Mouse (Mus musculus) CH12.LX (cell line): ENCODE measurements around the gene Hes2. TPM values are rescaled to one million over a fixed set of nuclear protein-coding genes. Genes with fewer than 3 reads are reported as not detected.

ENCODE experiments used
- DNase-seq: peaks from one replicate; pipeline ENCODE4 v3.0.0-alpha.2; 2013; ENCODE audit errors: extremely low read depth
- H3K27ac ChIP-seq: 2 replicates; pipeline ENCODE4 v1.5.1; 2012; ENCODE audit warnings: low read depth, mild to moderate bottlenecking, control low read depth, moderate library complexity; ENCODE audit not compliant: insufficient read depth
- H3K27me3 ChIP-seq: replicated peaks from 2 replicates; pipeline ENCODE3; 2012; ENCODE audit warnings: inconsistent platforms
- H3K36me3 ChIP-seq, 2 experiments: replicated peaks in 1 of 2; 2 replicates each; pipeline versions ENCODE3 to v1.6.1; 2012; ENCODE audit warnings: inconsistent platforms in 1 of 2, low read length in 1 of 2, mild to moderate bottlenecking in 1 of 2, mixed read lengths in 1 of 2, moderate library complexity in 1 of 2; ENCODE audit not compliant: control insufficient read depth in 1 of 2, insufficient read depth in 1 of 2
- H3K4me1 ChIP-seq, 2 experiments: 2 replicates each; pipeline ENCODE4 v1.6.1; 2012; ENCODE audit warnings: inconsistent platforms in 1 of 2, moderate library complexity in 1 of 2; ENCODE audit not compliant: insufficient read depth in 2 of 2, control insufficient read depth in 1 of 2
- H3K4me2 ChIP-seq: 2 replicates; pipeline ENCODE4 v1.6.1; 2012; ENCODE audit warnings: low read depth, mild to moderate bottlenecking, control low read depth; ENCODE audit not compliant: poor library complexity, insufficient read depth, severe bottlenecking
- H3K4me3 ChIP-seq, 3 experiments: fragments of 150-350 bp in 1 of 3; sonication (generic) in 1 of 3; replicated peaks in 1 of 3; 2 replicates each; pipeline versions ENCODE3 to v1.5.1; 2011 to 2012; ENCODE audit warnings: low read depth in 2 of 3, low read length in 2 of 3, mild to moderate bottlenecking in 2 of 3, moderate library complexity in 2 of 3, control low read depth in 1 of 3, improper control_type of control experiment in 1 of 3, inconsistent platforms in 1 of 3, mixed read lengths in 1 of 3; ENCODE audit not compliant: poor library complexity in 1 of 3
- H3K79me2 ChIP-seq: replicated peaks from 2 replicates; pipeline ENCODE4 v1.6.1; 2012; ENCODE audit warnings: mild to moderate bottlenecking, moderate library complexity; ENCODE audit not compliant: control insufficient read depth, poor library complexity, insufficient read depth, severe bottlenecking; ENCODE audit errors: extremely low read depth
- H3K9ac ChIP-seq: 2 replicates; pipeline ENCODE4 v1.6.1; 2012; ENCODE audit warnings: low read depth, mild to moderate bottlenecking, control low read depth, moderate library complexity; ENCODE audit not compliant: insufficient read depth
- H3K9me3 ChIP-seq: replicated peaks from 2 replicates; pipeline ENCODE3; 2012; ENCODE audit warnings: low read length, inconsistent platforms, mixed read lengths
- BHLHE40 ChIP-seq: IDR thresholded peaks from 2 replicates; pipeline ENCODE4 v1.6.1; 2011; ENCODE audit warnings: mild to moderate bottlenecking, low read depth, low read length, improper control_type of control experiment
- CHD1 ChIP-seq: IDR thresholded peaks from 2 replicates; pipeline ENCODE4 v1.6.1; 2012; ENCODE audit warnings: low read depth, low read length, improper control_type of control experiment, inconsistent platforms
- CHD2 ChIP-seq: IDR thresholded peaks from 2 replicates; pipeline ENCODE4 v1.6.1; 2011; ENCODE audit warnings: low read length, improper control_type of control experiment
- CTCF ChIP-seq, 2 experiments: IDR thresholded peaks in 1 of 2; conservative IDR thresholded peaks in 1 of 2; 2 replicates each; pipeline ENCODE4 v1.5.1; 2011 to 2012; ENCODE audit warnings: low read depth in 2 of 2, low read length in 2 of 2, improper control_type of control experiment in 1 of 2, inconsistent platforms in 1 of 2, mild to moderate bottlenecking in 1 of 2, moderate library complexity in 1 of 2
- E2F4 ChIP-seq: IDR thresholded peaks from 2 replicates; pipeline ENCODE4 v1.6.1; 2011; ENCODE audit warnings: low read depth, low read length, improper control_type of control experiment; ENCODE audit not compliant: insufficient replicate concordance
- ELF1 ChIP-seq: IDR thresholded peaks from 2 replicates; pipeline ENCODE4 v1.6.1; 2014; ENCODE audit warnings: low read depth, mild to moderate bottlenecking, inconsistent platforms, low read length, improper control_type of control experiment
- ETS1 ChIP-seq: conservative IDR thresholded peaks from 2 replicates; pipeline ENCODE4 v1.6.1; 2012; ENCODE audit warnings: low read depth, mild to moderate bottlenecking, inconsistent platforms, low read length, improper control_type of control experiment, moderate library complexity
- HCFC1 ChIP-seq: IDR thresholded peaks from 2 replicates; pipeline ENCODE4 v1.6.1; 2012; ENCODE audit warnings: low read depth, mild to moderate bottlenecking, inconsistent platforms, low read length, improper control_type of control experiment
- IRF4 ChIP-seq: IDR thresholded peaks from 2 replicates; pipeline ENCODE4 v1.6.1; 2014; ENCODE audit warnings: low read depth, mild to moderate bottlenecking, inconsistent platforms, low read length, improper control_type of control experiment
- JUND ChIP-seq: conservative IDR thresholded peaks from 2 replicates; pipeline ENCODE4 v1.6.1; 2011; ENCODE audit warnings: low read depth, low read length, improper control_type of control experiment
- KAT2A ChIP-seq: IDR thresholded peaks from 2 replicates; pipeline ENCODE4 v1.6.1; 2012; ENCODE audit warnings: low read length, improper control_type of control experiment, inconsistent platforms; ENCODE audit not compliant: insufficient replicate concordance
- MAX ChIP-seq: IDR thresholded peaks from 2 replicates; pipeline ENCODE4 v1.6.1; 2011; ENCODE audit warnings: low read length, improper control_type of control experiment
- MAZ ChIP-seq: IDR thresholded peaks from 2 replicates; pipeline ENCODE4 v1.6.1; 2012; ENCODE audit warnings: low read depth, mild to moderate bottlenecking, inconsistent platforms, low read length, improper control_type of control experiment, moderate library complexity
- MEF2A ChIP-seq: IDR thresholded peaks from 2 replicates; pipeline ENCODE4 v1.6.1; 2014; ENCODE audit warnings: low read depth, mild to moderate bottlenecking, inconsistent platforms, low read length, improper control_type of control experiment, borderline replicate concordance
- MXI1 ChIP-seq: IDR thresholded peaks from 2 replicates; pipeline ENCODE4 v1.6.1; 2011; ENCODE audit warnings: mild to moderate bottlenecking, low read depth, low read length, improper control_type of control experiment
- MYC ChIP-seq: IDR thresholded peaks from 2 replicates; pipeline ENCODE4 v1.6.1; 2011; ENCODE audit warnings: low read depth, mild to moderate bottlenecking, improper control_type of control experiment, low read length
- NELFE ChIP-seq: IDR thresholded peaks from 2 replicates; pipeline ENCODE4 v1.6.1; 2011; ENCODE audit warnings: low read depth, low read length, improper control_type of control experiment
- NRF1 ChIP-seq: IDR thresholded peaks from 2 replicates; pipeline ENCODE4 v1.6.1; 2014; ENCODE audit warnings: low read depth, mild to moderate bottlenecking, inconsistent platforms, low read length, improper control_type of control experiment, moderate library complexity
- POLR2A ChIP-seq: IDR thresholded peaks from 2 replicates; pipeline ENCODE4 v1.6.1; 2011; ENCODE audit warnings: low read depth, mild to moderate bottlenecking, improper control_type of control experiment, low read length
- POLR2AphosphoS2 ChIP-seq: IDR thresholded peaks from 2 replicates; pipeline ENCODE4 v1.6.1; 2011; ENCODE audit warnings: low read depth, low read length, improper control_type of control experiment
- SIN3A ChIP-seq: IDR thresholded peaks from 2 replicates; pipeline ENCODE4 v1.6.1; 2012; ENCODE audit warnings: low read length, improper control_type of control experiment, inconsistent platforms
- SMC3 ChIP-seq: IDR thresholded peaks from 2 replicates; pipeline ENCODE4 v1.6.1; 2011; ENCODE audit warnings: low read depth, low read length, improper control_type of control experiment
- TCF12 ChIP-seq: IDR thresholded peaks from 2 replicates; pipeline ENCODE4 v1.6.1; 2014; ENCODE audit warnings: low read depth, mild to moderate bottlenecking, inconsistent platforms, low read length, improper control_type of control experiment
- UBTF ChIP-seq: IDR thresholded peaks from 2 replicates; pipeline ENCODE4 v1.6.1; 2012; ENCODE audit warnings: low read depth, mild to moderate bottlenecking, inconsistent platforms, low read length, improper control_type of control experiment, moderate library complexity
- ZKSCAN1 ChIP-seq: IDR thresholded peaks from 2 replicates; pipeline ENCODE4 v1.6.1; 2012; ENCODE audit warnings: low read depth, inconsistent platforms, low read length, improper control_type of control experiment, borderline replicate concordance
- dilution Hi-C: fragments of 300-500 bp; cut with MboI; formaldehyde crosslinking; loops from 2 replicates; pipeline ENCODE4 v1.14.3; 2020; ENCODE audit warnings: low sequenced_read_pairs; ENCODE audit not compliant: extremely low pct_unique_long_range_greater_than_20kb, extremely low pct_ligation_motif_present
- in situ Hi-C: fragments of 300-500 bp; cut with MboI; formaldehyde crosslinking; loops from 3 replicates; pipeline ENCODE4 v1.14.3; 2019; ENCODE audit warnings: low sequenced_read_pairs, low pct_ligation_motif_present, low pct_unique_long_range_greater_than_20kb, mixed read lengths
- polyA plus RNA-seq: library from polyadenylated mRNA; unstranded; fragments of >175 nt; gene quantifications from 2 replicates; pipeline ENCODE4 v1.2.1, GENCODE M21; 2012; ENCODE audit warnings: low read depth; ENCODE audit not compliant: insufficient read length
- total RNA-seq, 2 experiments: library from RNA; depleted of rRNA; stranded (reverse); fragments of 300-350 nt in 1 of 2; fragments of >200 nt in 1 of 2; gene quantifications; 2 replicates each; pipeline ENCODE4 v1.2.3; 2012 to 2014

Hes2 gene
- total and polyA plus RNA-seq, 3 experiments = not detected

DNA sequence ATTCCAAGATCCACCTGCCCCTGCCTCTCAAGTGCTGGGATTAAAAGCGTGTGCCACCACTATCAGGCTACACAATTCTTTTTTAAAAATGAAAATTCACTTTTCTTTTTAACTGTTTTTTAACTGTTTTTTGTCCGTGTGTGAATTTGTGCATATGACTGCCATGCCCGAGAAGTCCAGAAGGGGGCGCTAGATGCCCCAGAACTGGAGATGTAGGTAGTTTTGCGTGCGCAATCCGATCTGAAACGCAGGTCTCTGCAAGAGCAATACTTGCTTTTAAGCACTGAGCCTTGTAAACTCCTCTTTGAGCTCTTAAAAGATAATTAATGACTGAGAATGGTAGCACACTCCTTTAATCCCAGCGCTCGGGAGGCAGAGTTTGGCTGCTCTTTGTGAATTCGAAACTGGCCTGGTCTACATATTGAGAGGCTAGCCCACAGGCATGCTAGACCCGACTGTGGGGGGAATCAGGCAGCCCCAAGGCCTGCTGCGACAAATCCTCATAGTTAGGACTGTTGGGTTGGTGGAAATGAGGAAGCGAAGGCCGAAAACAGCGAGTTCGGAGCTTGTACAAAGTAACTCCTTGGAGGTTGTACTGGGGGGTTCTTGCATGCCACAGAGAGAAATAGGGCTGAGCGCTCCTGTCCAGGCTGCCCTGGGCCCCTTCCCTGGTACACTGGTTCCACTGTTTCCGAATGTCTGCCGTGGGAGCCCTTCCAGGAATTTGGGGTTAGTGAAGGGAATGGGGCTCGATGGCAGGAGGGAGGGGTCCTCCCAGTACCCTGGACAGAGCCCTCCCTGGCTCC, 685 bp upstream of the Hes2 start (continued):
- TF ChIP-seq NRF1 = peak; percentile 63
- TF ChIP-seq, all 38 proteins: peak for 6

GRCm38 (mm10) chr4:152159285-152159678, 615 bp downstream of the Hes2 start:
- TF ChIP-seq JUND = no peak
- TF ChIP-seq NELFE = no peak
- no peak for TF ChIP-seq MYC
- no peak for TF ChIP-seq ZKSCAN1
- no peak for TF ChIP-seq TCF12
- no peak for TF ChIP-seq POLR2AphosphoS2
- TF ChIP-seq HCFC1 = no peak
- TF ChIP-seq SIN3A = no peak
- TF ChIP-seq MEF2A = no peak
- TF ChIP-seq BHLHE40 = no peak
- TF ChIP-seq CTCF (conservative IDR thresholded peaks at IDR 0.05 in 1 of 2, IDR thresholded peaks at IDR 0.05 in 1 of 2; ENCODE audit: low read depth in 2 of 2, low read length in 2 of 2) = no peak
- TF ChIP-seq MXI1 = no peak
- no peak for TF ChIP-seq POLR2A
- TF ChIP-seq, all 38 proteins: peak for 0
- H3K36me3 ChIP-seq = no peaks in the 10 kb centered on the region
- no peak overlapping the region for H3K4me2 ChIP-seq
- peaks cover 18% of the 10 kb centered on the region for H3K9me3 ChIP-seq
- H3K27ac ChIP-seq = no peak overlapping the region
- H3K27me3 ChIP-seq = peaks cover 61% of the 10 kb centered on the region
- H3K4me1 ChIP-seq = peaks cover 5 to 18% of the 10 kb centered on the region in 2 experiments
- H3K79me2 ChIP-seq = no peaks in the 10 kb centered on the region
- no peak overlapping the region for H3K4me3 ChIP-seq
- DNase-seq = no peak
- no peak overlapping the region for H3K9ac ChIP-seq
- dilution Hi-C loops = no loop called here
- in situ Hi-C loops = no loop called here

- in situ Hi-C loops = no loop called here
- DNase-seq = no peak
- Histone ChIP-seq H3K4me3 (no peak overlapping the region), H3K4me1 (peaks cover 6 to 24% of the 10 kb centered on the region in 2 experiments), H3K9ac (no peak overlapping the region), H3K27ac (no peak overlapping the region)
- TF ChIP-seq CHD1 = no peak
- no peak for TF ChIP-seq ETS1
- TF ChIP-seq UBTF = no peak
- TF ChIP-seq SMC3 = no peak
- no peak for TF ChIP-seq KAT2A
- no peak for TF ChIP-seq BHLHE40
- TF ChIP-seq E2F4 = no peak
- TF ChIP-seq POLR2A = no peak
- TF ChIP-seq HCFC1 = no peak
- TF ChIP-seq MAZ = no peak
- TF ChIP-seq SIN3A = no peak
- TF ChIP-seq MAX = no peak
- no peak for TF ChIP-seq NELFE
- no peak for TF ChIP-seq POLR2AphosphoS2
- TF ChIP-seq IRF4 = no peak
- TF ChIP-seq CHD2 = no peak
- TF ChIP-seq ELF1 = no peak
- TF ChIP-seq, all 38 proteins: peak for 0
- Histone ChIP-seq H3K4me2 (no peak overlapping the region), H3K36me3 (no peaks in the 10 kb centered on the region), H3K27me3 (peaks cover 53% of the 10 kb centered on the region), H3K9me3 (peaks cover 18% of the 10 kb centered on the region), H3K79me2 (no peaks in the 10 kb centered on the region)
- dilution Hi-C loops = no loop called here
Observed at GRCm38 (mm10) chr4:152160748-152161147, 2.1 kb downstream of the Hes2 start.
